Mouse (Mus musculus): ENCODE measurements at regions not wholly inside any gene's neighbourhood (a gene's known extent, or its start where the extent isn't known, plus 50 kb on each side); places are given as distances from the start of the nearest gene placed in this dataset.

- dilution Hi-C loops (cut with MboI; ENCODE audit: extremely low pct_ligation_motif_present, extremely low pct_unique_long_range_greater_than_20kb, low sequenced_read_pairs) (no loop called here), in situ Hi-C loops (cut with MboI; ENCODE audit: low pct_ligation_motif_present, low pct_unique_long_range_greater_than_20kb, low sequenced_read_pairs) (no loop called here)
- H3K79me2 ChIP-seq (replicated peaks; ENCODE audit: control insufficient read depth, extremely low read depth, insufficient read depth, poor library complexity, severe bottlenecking), result no peaks in the 10 kb centered on the region
- H3K4me2 ChIP-seq (ENCODE audit: insufficient read depth, low read depth, poor library complexity, severe bottlenecking), result no peak overlapping the region
- TF ChIP-seq ZMIZ1 (IDR thresholded peaks at IDR 0.05; ENCODE audit: low read depth, low read length) (no peak), PAX5 (IDR thresholded peaks at IDR 0.05; ENCODE audit: low read length) (no peak), ELF1 (IDR thresholded peaks at IDR 0.05; ENCODE audit: low read depth, low read length) (no peak), USF2 (conservative IDR thresholded peaks at IDR 0.05; ENCODE audit: low read depth, low read length) (no peak), SMC3 (IDR thresholded peaks at IDR 0.05; ENCODE audit: low read depth, low read length) (no peak), RAD21 (IDR thresholded peaks at IDR 0.05; ENCODE audit: low read depth, low read length) (no peak), SIN3A (IDR thresholded peaks at IDR 0.05; ENCODE audit: low read length) (no peak), TCF12 (IDR thresholded peaks at IDR 0.05; ENCODE audit: low read depth, low read length) (no peak), CHD1 (IDR thresholded peaks at IDR 0.05; ENCODE audit: low read depth, low read length) (no peak), GABPA (IDR thresholded peaks at IDR 0.05; ENCODE audit: insufficient replicate concordance, low read depth, low read length) (no peak), CTCF (conservative IDR thresholded peaks at IDR 0.05 in 1 of 2, IDR thresholded peaks at IDR 0.05 in 1 of 2; ENCODE audit: low read depth in 2 of 2, low read length in 2 of 2) (no peak), ZKSCAN1 (IDR thresholded peaks at IDR 0.05; ENCODE audit: borderline replicate concordance, low read depth, low read length) (no peak), POLR2A (IDR thresholded peaks at IDR 0.05; ENCODE audit: low read depth, low read length) (no peak), USF1 (IDR thresholded peaks at IDR 0.05; ENCODE audit: low read depth, low read length) (no peak), HCFC1 (IDR thresholded peaks at IDR 0.05; ENCODE audit: low read depth, low read length) (no peak), ZC3H11A (IDR thresholded peaks at IDR 0.05; ENCODE audit: low read depth, low read length) (no peak), CHD2 (IDR thresholded peaks at IDR 0.05; ENCODE audit: low read length) (no peak)
- H3K4me1 ChIP-seq (ENCODE audit: control insufficient read depth in 1 of 2, insufficient read depth in 2 of 2), result no peaks in the 10 kb centered on the region
- H3K9ac ChIP-seq (ENCODE audit: insufficient read depth, low read depth), result no peak overlapping the region
- no peak overlapping the region for H3K4me3 ChIP-seq (replicated peaks in 1 of 3; ENCODE audit: low read depth in 2 of 3, low read length in 2 of 3, poor library complexity in 1 of 3)
- H3K36me3 ChIP-seq (replicated peaks in 1 of 2; ENCODE audit: control insufficient read depth in 1 of 2, insufficient read depth in 1 of 2, low read length in 1 of 2), result no peaks in the 10 kb centered on the region
- H3K27ac ChIP-seq (ENCODE audit: insufficient read depth, low read depth), result no peak overlapping the region
- no peak for DNase-seq (ENCODE audit: extremely low read depth)
- no peaks in the 10 kb centered on the region for H3K27me3 ChIP-seq (replicated peaks)
- peaks cover 11% of the 10 kb centered on the region for H3K9me3 ChIP-seq (replicated peaks; ENCODE audit: low read length)
These were observed 793.1 kb upstream of the Frg1 start for GRCm38 (mm10) chr8:42209989-42210388.

GRCm38 (mm10) chr8:42197257-42197656, 780.4 kb upstream of the Frg1 start:
- H3K36me3 ChIP-seq (replicated peaks in 1 of 2; ENCODE audit: control insufficient read depth in 1 of 2, insufficient read depth in 1 of 2, low read length in 1 of 2), result no peaks in the 10 kb centered on the region
- H3K4me2 ChIP-seq (ENCODE audit: insufficient read depth, low read depth, poor library complexity, severe bottlenecking), result no peak overlapping the region
- peaks cover 18% of the 10 kb centered on the region for H3K9me3 ChIP-seq (replicated peaks; ENCODE audit: low read length)
- in situ Hi-C loops (cut with MboI; ENCODE audit: low pct_ligation_motif_present, low pct_unique_long_range_greater_than_20kb, low sequenced_read_pairs), result no loop called here
- H3K79me2 ChIP-seq (replicated peaks; ENCODE audit: control insufficient read depth, extremely low read depth, insufficient read depth, poor library complexity, severe bottlenecking), result no peaks in the 10 kb centered on the region
- no peak overlapping the region for H3K27ac ChIP-seq (ENCODE audit: insufficient read depth, low read depth)
- no peak overlapping the region for H3K9ac ChIP-seq (ENCODE audit: insufficient read depth, low read depth)
- H3K27me3 ChIP-seq (replicated peaks), result no peaks in the 10 kb centered on the region
- no peak overlapping the region for H3K4me3 ChIP-seq (replicated peaks in 1 of 3; ENCODE audit: low read depth in 2 of 3, low read length in 2 of 3, poor library complexity in 1 of 3)
- no peaks in the 10 kb centered on the region for H3K4me1 ChIP-seq (ENCODE audit: control insufficient read depth in 1 of 2, insufficient read depth in 2 of 2)
- no peak for TF ChIP-seq USF2 (conservative IDR thresholded peaks at IDR 0.05; ENCODE audit: low read depth, low read length)
- no peak for TF ChIP-seq CHD2 (IDR thresholded peaks at IDR 0.05; ENCODE audit: low read length)
- TF ChIP-seq MEF2A (IDR thresholded peaks at IDR 0.05; ENCODE audit: borderline replicate concordance, low read depth, low read length), result no peak
- no peak for TF ChIP-seq ZNF384 (IDR thresholded peaks at IDR 0.05; ENCODE audit: low read depth, low read length)
- no peak for TF ChIP-seq RCOR1 (conservative IDR thresholded peaks at IDR 0.05; ENCODE audit: low read depth, low read length)
- no peak for TF ChIP-seq JUN (IDR thresholded peaks at IDR 0.05; ENCODE audit: insufficient read depth, low read depth, low read length)
- TF ChIP-seq NELFE (IDR thresholded peaks at IDR 0.05; ENCODE audit: low read depth, low read length), result no peak
- TF ChIP-seq CHD1 (IDR thresholded peaks at IDR 0.05; ENCODE audit: low read depth, low read length), result no peak
- no peak for TF ChIP-seq PAX5 (IDR thresholded peaks at IDR 0.05; ENCODE audit: low read length)
- TF ChIP-seq ZMIZ1 (IDR thresholded peaks at IDR 0.05; ENCODE audit: low read depth, low read length), result no peak
- TF ChIP-seq GABPA (IDR thresholded peaks at IDR 0.05; ENCODE audit: insufficient replicate concordance, low read depth, low read length), result no peak
- TF ChIP-seq MYC (IDR thresholded peaks at IDR 0.05; ENCODE audit: low read depth, low read length), result no peak
- no peak for TF ChIP-seq MAX (IDR thresholded peaks at IDR 0.05; ENCODE audit: low read length)
- TF ChIP-seq CTCF (conservative IDR thresholded peaks at IDR 0.05 in 1 of 2, IDR thresholded peaks at IDR 0.05 in 1 of 2; ENCODE audit: low read depth in 2 of 2, low read length in 2 of 2), result no peak
- no peak for TF ChIP-seq MXI1 (IDR thresholded peaks at IDR 0.05; ENCODE audit: low read depth, low read length)
- no peak for TF ChIP-seq TCF12 (IDR thresholded peaks at IDR 0.05; ENCODE audit: low read depth, low read length)
- no peak for TF ChIP-seq NRF1 (IDR thresholded peaks at IDR 0.05; ENCODE audit: low read depth, low read length)
- no peak for TF ChIP-seq ETS1 (conservative IDR thresholded peaks at IDR 0.05; ENCODE audit: low read depth, low read length)
- TF ChIP-seq E2F4 (IDR thresholded peaks at IDR 0.05; ENCODE audit: insufficient replicate concordance, low read depth, low read length), result no peak
- DNase-seq (ENCODE audit: extremely low read depth), result no peak
- dilution Hi-C loops (cut with MboI; ENCODE audit: extremely low pct_ligation_motif_present, extremely low pct_unique_long_range_greater_than_20kb, low sequenced_read_pairs), result no loop called here

Measured in CH12.LX (cell line).